Mouse (Mus musculus): Measurements from ENCODE around the gene Gm45194.
A peak's percentile ranks its signal among the peaks of the same experiment; 100 is the strongest.

Gene Gm45194

DNA sequence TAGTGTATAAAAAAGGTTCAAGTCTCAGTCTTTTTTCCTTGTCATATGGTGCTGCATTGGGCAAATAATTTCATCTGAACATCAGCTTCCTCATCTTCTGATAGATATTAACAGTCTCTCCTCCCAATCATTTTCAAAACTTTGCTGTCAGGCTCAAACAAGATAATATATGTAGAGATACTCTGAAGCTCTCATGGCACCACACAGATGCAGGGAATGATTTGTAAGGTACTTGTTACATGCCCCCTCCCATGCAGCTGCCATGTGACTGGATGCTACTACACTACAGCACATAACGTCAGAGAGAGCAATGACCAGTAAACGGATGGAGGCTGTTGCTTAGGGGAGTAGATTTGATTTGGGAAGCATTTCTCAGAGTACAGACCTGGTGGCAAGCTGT is at the start of gene Gm45194:
Gene Gm45194 (plus strand): TSS at position 301 of the 400 bp plus-strand sequence.
- no peak for DNase-seq (ENCODE audit: low spot score in 2 of 2)

DNA sequence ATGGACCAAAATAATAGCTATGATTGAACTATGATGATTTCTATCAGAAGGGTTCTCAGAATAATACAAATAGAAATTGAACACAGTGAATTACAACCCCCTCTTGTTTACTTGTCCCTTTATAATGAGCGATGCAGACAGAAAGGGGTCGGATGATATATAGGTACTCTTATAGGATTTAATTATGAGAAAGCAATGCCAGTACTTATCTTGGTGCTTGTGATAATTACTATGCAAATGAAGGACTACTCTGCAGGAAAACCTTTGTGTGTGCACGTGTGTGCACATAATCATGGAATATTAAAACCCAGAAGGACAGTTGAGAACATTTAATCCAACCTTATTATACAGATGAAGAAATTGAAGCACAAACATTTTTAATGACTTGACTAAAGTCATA is 35.3 kb upstream of the Gm45194 start:
- no peak for DNase-seq (ENCODE audit: low spot score in 2 of 2)

DNA sequence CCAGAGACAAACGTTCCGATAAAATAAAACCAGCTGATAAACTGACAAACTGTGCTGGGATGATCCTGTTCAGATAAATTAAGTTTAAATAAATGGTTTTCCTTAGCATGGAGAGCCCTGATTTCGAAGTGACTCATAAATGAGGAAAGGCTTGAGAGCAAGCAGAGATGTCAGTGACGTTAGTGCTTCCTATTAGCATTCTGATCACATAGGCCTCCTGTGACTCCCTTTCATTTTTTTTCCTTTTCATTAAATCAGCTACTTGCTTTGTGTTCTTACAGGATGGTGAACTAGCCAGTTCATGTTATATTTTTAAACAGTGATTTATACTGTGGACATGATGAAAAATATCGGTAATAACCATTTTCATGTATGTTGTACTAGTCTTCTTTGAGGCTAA is 9.9 kb upstream of the Gm45194 start:
- DNase-seq (ENCODE audit: low spot score in 2 of 2): no peak

DNA sequence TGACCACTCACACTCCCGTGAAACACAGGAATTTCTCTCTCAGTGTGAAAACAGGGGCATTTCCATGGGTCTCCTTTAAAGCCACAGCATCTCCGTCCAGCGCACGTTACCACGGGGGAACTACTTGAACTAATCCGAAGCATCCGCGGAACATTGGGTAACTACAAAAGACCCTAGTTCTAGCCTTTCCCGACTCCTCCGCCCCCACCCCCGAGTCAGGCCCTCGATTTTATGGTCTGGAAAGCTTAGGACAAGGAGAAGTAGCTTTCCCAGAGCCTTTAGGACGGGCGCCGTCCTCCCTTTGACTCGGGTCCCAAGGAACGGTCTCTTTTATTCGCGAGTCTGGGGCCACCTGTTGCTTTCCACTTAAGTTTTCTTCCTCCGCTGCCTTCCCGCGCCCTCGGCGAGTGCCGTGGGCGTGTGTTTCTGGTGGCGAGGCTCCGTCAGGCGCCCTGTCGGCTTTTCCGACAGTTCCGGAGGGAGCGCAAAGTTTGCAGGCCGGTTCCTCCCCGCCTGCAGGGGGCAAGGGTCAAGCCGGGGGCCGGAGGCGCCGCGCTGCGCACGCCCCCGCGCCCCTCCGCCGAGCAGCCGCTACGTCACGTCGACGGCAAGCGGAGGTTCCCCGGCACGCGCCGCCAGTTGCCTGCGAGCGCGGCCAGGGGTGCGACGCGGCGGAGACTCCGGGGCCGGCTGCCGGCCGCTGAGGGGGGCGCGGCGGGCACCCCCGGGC is 3.3 kb downstream of the Gm45194 start:
- DNase-seq (ENCODE audit: low spot score in 2 of 2): no peak

DNA sequence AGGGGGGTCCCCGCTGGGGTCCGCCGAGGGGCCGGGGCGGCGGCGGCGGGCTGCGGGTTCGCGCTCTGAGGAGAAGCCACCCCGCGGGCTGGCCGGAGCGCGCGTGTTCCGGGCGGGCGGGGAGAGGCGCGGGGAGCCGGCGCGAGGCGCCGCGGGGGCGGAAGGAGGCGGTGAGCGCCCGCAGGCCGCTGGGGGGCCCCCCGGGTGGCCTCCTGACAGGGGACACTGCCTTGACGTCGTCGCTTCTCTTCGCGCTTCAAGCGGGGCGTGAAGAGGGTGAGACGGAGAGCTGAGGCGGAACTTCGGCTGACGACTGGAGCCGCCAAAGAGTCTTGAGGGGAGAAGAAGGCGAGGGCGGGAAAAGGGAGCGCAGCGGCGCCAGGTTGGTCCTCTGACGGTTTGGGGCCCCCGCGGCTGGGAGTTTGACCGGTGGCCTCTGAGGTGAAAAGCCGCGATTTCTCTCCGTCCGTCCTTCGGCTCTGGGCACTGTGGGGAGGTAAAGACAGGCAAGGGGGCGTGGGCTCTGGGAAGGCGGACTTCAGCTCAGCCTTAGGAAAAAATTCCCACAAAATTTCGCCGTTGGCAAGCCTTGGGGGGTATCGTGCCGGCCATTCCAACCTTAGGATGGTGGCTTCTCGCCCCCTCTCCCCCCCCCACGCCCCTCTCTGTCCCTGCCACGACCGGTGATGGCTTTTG is 4.0 kb downstream of the Gm45194 start:
- peak in 1 of 2 experiments; percentile 52 for DNase-seq (ENCODE audit: low spot score in 2 of 2)

DNA sequence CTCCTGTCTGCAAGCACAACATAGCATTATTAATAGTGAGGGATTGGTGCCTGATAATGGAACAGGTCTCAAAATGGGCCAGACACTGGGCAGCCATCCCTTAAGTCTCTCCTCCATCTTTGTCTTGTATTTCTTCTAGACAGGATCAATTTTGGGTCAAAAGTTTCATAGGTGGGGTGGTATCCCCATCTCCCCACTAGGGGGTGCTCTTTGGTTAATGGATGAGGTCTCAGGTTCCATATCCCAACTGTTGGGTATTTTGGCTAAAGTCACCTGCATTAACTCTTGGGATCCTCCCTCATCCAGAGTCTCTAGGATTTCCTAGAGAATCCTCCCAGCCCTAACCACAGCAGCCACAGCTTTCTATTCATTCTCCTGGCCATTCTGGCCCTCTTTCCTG is 26.2 kb downstream of the Gm45194 start:
- DNase-seq (ENCODE audit: low spot score in 2 of 2): no peak

DNA sequence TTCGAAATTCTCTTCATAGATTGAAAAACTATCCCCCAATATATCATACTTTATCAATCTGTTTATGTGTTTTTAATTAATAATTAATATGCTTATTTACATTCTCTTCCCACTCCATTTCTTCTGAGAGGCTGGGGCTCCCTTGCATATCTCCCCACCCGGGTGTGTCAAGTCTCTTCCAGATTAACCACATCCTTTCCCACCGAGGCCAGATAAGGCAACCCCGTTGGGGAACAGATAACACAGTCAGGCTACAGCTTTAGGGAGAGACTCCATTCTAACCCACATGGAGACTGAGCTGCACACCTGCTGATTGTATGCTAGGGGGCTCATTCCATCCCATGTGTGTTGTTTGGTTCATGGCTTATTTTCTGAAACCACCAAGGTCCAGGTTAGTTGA is 69.7 kb downstream of the Gm45194 start:
- no peak for DNase-seq (ENCODE audit: low spot score in 2 of 2)

DNA sequence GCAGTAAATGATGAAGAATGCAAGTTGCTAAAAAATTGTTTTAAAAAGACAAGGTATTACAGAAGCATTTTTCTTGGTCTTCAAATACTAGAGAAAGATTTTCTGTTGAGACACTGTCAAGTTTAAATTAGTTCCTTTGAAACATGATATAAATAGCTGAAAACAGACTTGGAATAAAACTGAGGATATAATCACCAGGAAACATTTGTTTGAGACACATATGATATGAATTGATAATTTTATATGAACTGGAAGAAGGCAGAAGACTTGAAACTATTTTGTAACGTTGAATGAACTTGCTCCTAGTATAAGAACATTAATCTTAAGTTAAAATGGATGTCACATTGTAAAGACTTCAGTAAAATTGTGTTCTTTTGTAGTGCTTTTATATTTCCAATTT is 108.5 kb downstream of the Gm45194 start:
- no peak for DNase-seq (ENCODE audit: low spot score in 2 of 2)

DNA sequence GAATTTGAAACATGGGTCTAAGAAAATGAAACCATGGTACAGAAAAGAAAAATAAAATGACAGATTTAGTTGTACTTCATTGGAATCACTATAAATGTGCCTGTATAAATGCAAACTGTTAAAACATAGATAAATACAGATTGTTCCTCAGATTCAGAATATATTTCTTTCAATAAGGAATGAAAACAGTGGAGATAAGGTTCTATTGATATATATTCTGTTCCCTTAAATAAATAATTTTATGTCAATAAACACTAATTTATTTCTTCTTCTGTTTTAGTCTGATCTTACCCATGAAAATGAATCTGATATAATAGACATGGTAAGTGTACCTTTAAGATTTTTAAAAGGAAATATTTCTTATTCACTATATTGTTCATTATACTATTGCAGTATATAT is 119.5 kb downstream of the Gm45194 start, which contains the start of gene Tex16:
Gene Tex16 (plus strand): TSS at position 301 of the 400 bp plus-strand sequence.
- no peak for DNase-seq (ENCODE audit: low spot score in 2 of 2)

DNA sequence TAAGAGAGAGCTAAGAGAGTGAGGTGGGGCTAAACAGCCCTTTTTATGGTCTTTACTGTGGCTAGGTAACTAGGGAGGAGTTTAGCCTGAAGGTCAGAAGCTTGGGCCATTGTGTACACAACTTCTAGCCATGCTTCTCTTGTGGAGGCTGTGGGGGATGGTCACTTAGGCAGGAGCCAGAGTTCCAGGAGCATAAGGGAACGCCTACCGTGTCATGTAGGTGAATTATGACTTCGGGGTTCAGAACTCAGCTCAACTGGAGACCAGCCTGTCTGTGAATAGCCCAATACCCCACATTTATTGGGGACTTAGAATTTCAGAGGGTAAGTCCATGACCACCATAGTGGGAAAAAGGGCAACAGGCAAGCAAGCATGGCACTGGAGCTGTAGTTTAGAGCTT is 347.6 kb downstream of the Gm45194 start, which contains the start of gene 4933403O08Rik:
Gene 4933403O08Rik (plus strand): TSS at position 301 of the 400 bp plus-strand sequence.
- DNase-seq (ENCODE audit: low spot score in 2 of 2): no peak

DNA sequence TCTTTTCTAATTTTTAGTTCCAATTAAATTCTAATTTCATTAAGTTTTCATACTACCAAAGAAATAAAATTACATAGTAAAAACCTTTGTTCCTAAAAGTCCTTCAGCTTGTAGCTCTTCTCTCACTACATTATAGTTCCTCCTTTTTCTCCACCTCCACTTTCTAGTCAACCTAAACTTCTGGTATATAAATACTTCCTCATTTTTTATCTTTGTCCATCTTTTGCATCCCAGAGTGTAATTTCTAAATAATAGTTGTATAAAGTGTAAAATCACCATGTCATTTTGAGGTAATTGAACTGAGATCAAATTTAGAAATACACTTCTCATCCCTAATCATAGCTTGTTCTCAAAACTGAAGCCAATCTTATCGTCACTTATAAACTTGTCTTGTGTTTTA is 351.7 kb downstream of the Gm45194 start:
- no peak for DNase-seq (ENCODE audit: low spot score in 2 of 2)

DNA sequence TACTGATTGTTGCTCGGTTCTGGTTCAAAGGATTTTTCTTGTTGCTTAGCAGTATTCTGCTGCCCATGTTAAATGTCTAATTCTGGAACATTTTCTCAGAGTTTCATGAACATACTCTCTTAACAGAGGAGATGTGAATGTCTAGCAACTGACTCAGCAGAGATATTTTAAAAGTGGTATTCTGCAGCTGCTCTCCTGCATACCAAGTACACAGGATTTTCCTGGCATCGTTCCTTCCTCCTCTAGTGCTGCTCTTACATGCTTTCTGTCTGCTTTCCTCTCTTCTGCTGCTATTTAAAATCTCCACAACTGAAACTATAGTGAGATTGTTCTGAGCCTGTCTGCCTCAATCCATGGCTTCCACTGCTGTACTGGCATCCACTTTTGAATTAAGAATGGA is 364.3 kb downstream of the Gm45194 start:
- no peak for DNase-seq (ENCODE audit: low spot score in 2 of 2)

DNA sequence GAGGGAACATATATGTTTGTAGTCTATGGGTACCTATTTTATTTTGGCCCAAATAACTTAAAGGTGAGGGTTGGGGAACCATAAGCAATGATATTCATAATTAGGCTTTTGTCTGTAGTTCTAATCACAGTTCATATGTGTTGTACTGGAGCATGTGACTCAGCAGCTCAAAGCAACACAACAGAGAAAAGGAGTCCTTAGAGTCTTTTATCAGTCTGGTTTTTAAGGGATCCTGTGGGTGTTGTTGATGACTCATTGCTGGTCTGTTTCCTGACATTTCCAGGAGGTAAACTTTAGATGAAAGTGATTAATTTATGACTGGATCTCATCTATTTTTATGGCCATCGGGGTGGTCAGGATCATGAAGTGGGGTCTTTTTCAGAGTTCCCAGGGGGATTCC is 382.4 kb downstream of the Gm45194 start:
- DNase-seq (ENCODE audit: low spot score in 2 of 2): no peak
